Mouse (Mus musculus): Measurements from ENCODE around the gene Usp25.

The Usp25 gene

GRCm38 (mm10) chr16:77034751-77035150, 21.2 kb downstream of the Usp25 start:
- DNase-seq = peak in 1 of 2 experiments; percentile 22

- no peak for DNase-seq
These were observed 28.1 kb downstream of the Usp25 start for GRCm38 (mm10) chr16:77041573-77041972.

GRCm38 (mm10) chr16:77043499-77043898, 30.0 kb downstream of the Usp25 start:
- no peak for DNase-seq

- DNase-seq = no peak
These were observed 40.7 kb downstream of the Usp25 start for GRCm38 (mm10) chr16:77054184-77054583.

- DNase-seq = no peak
These were observed 42.1 kb downstream of the Usp25 start for GRCm38 (mm10) chr16:77055519-77056159.

GRCm38 (mm10) chr16:77056160-77056520, 42.6 kb downstream of the Usp25 start:
- no peak for DNase-seq

- DNase-seq = peak in 1 of 2 experiments; percentile 12
These were observed 45.1 kb downstream of the Usp25 start for GRCm38 (mm10) chr16:77058567-77058966.

GRCm38 (mm10) chr16:77060166-77060565, 46.7 kb downstream of the Usp25 start:
- no peak for DNase-seq

GRCm38 (mm10) chr16:77063916-77064315, 50.4 kb downstream of the Usp25 start:
- DNase-seq = no peak

- DNase-seq = peak; percentile 16 to 20
These were observed 63.6 kb downstream of the Usp25 start for GRCm38 (mm10) chr16:77076954-77077735.

GRCm38 (mm10) chr16:77077736-77078005, 64.2 kb downstream of the Usp25 start:
- no peak for DNase-seq

GRCm38 (mm10) chr16:77084071-77084470, 70.6 kb downstream of the Usp25 start:
- DNase-seq = no peak

DNA sequence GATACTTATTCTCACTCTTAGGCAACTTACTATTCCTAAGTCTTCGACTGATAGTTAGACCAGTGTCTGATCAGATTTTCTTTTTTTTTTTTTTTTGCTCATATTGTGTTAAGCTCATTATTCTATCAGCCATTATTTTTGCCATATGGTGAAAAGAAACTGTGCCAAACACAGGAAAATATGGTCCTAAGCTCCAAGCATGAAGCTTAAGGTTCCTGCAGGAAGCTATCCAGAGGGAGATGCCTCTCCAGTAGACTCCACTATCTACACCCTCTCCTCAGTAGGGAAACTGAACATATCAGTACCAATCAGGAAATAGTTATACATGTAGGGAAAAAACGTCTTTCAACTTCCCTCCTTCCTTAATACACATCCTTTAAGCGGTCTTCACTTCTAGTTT, 76.3 kb downstream of the Usp25 start:
- DNase-seq = no peak

GRCm38 (mm10) chr16:77093526-77093925, 80.0 kb downstream of the Usp25 start:
- peak; percentile 13 to 18 for DNase-seq

GRCm38 (mm10) chr16:77095017-77095551, 81.6 kb downstream of the Usp25 start:
- DNase-seq = no peak

- peak; percentile 96 to 97 for DNase-seq
These were observed 85.7 kb downstream of the Usp25 start for GRCm38 (mm10) chr16:77099018-77099869.

GRCm38 (mm10) chr16:77103637-77104264, 90.2 kb downstream of the Usp25 start:
- DNase-seq = no peak

DNA sequence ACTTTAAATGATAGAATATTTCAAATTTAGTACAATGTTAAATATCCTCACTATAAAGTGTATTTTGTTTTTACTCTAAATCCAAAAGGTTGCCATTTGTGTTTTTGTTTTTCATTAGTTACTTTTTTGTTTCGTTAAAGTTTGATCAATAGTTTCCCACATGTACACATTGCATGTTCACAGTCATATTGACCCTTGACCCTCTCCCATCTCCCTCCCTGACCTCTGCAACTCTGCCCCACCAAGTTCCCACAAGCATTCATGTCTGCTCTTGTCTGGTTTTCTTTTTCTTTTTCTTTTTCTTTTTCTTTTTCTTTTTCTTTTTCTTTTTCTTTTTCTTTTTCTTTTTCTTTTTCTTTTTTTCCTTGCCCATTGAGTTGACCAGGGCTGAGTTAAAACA, 97.8 kb downstream of the Usp25 start:
- DNase-seq = no peak

DNA sequence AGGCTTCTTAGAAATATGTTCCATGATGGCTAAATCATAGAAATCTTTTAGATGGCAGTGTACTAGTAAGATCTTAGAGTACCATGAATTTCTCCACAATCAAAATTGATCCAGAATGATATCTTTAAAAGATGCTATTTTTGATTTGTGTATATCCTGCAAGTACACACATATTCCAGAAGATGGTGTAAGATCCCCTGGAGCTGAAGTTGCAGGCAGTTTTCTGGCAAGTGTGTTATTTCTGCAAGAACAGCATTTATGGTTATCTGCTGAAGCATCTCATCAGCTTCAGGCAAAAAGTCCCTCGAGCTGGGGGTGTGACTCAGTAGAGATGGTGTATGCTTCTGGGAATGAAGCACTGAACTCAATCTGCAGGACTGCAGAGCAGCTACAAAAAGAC, 112.4 kb downstream of the Usp25 start:
- no peak for DNase-seq

DNA sequence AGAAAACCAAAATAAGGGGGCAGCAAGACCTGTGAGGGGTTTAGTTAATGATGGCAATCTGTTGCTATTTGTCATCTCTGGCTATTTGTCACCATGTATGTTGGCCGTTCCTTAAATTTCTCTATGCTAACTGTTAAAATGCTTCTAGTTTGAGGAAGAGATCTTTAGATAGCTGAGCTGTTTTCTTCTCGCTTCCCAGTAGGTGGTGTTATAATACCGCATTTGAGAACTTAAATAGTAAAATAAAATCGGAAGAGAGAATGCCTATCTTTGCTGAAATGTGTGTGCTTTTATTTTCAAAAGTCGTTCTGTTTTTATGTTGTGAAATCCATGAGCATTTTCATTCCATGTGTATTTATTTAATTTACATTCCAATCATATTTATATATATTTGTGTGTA, 115.2 kb downstream of the Usp25 start:
- peak in 1 of 2 experiments; percentile 42 for DNase-seq

- DNase-seq = no peak
These were observed 119.5 kb downstream of the Usp25 start for GRCm38 (mm10) chr16:77133055-77133454.

DNA sequence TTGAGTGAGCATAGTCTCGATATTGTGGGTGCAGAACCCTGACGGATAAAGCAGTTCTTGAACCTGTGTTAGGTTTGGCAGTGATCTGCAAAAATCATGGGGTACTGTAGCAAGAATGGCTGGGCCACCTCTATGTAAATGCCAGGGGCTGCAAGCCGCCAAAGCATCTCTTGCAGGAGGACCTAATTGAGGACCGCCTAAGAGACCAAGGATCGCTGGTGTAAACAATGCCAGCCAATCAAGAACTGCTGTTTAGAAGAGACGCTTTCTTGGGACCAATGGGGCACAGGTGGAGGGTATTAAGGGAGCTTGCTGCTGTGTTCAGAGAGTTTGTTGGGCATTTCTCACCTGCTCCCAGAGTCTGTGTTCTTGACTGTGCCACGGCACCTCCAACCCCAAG, 127.1 kb downstream of the Usp25 start:
- DNase-seq = no peak

- DNase-seq = no peak
These were observed 133.3 kb downstream of the Usp25 start for GRCm38 (mm10) chr16:77146801-77147200.

Measured in cerebellum, postnatal 10 days (tissue).